28 mouse cellular contexts compared by ENCODE assay signal in genomic region chr12:85667071-85667470, GRCm38 (mm10). TPM values are rescaled to one million over a fixed set of nuclear protein-coding genes. Genes with fewer than 3 reads are reported as not detected.
"Had no signal": no experiment of that assay in that cellular context is flagged by ENCODE, and none has a peak within 500 bp of the region (broad histone marks: within the 10 kb centered on the region; RNA-seq: fewer than 3 reads in every experiment).

No protein-coding gene starts in this region.

- DNase-seq: left cerebral cortex, postnatal 4 days; liver; liver, embryonic 13.5 days; liver, postnatal 0 days; lung, adult 18-20 months; lung, adult 2 months; lung, embryonic 14.5 days; lung, postnatal 10 days; lung, postnatal 14 days; lung, postnatal 36 days; lung, postnatal 4 days; midbrain, embryonic 14.5 days had no signal

- H3K9me3 ChIP-seq: limb, embryonic 10.5 days; limb, embryonic 12.5 days; limb, embryonic 13.5 days; limb, embryonic 15.5 days; liver, embryonic 12.5 days; liver, embryonic 13.5 days; liver, embryonic 15.5 days; lung, embryonic 15.5 days; midbrain, embryonic 10.5 days; midbrain, embryonic 12.5 days; midbrain, embryonic 13.5 days; midbrain, embryonic 15.5 days; neural tube, embryonic 12.5 days had no signal

- H3K27me3 ChIP-seq: limb, embryonic 12.5 days; limb, embryonic 13.5 days; limb, embryonic 15.5 days; liver, embryonic 12.5 days; liver, embryonic 13.5 days; lung, embryonic 15.5 days; midbrain, embryonic 12.5 days; midbrain, embryonic 13.5 days; midbrain, embryonic 15.5 days; neural tube, embryonic 12.5 days had no signal

- H3K36me3 ChIP-seq: limb, embryonic 10.5 days; limb, embryonic 12.5 days; limb, embryonic 13.5 days; limb, embryonic 15.5 days; liver, embryonic 12.5 days; liver, embryonic 13.5 days; liver, embryonic 15.5 days; lung, embryonic 15.5 days; midbrain, embryonic 10.5 days; midbrain, embryonic 12.5 days; midbrain, embryonic 13.5 days; midbrain, embryonic 15.5 days; neural tube, embryonic 12.5 days had no signal

- H3K4me1 ChIP-seq: limb, embryonic 10.5 days; liver, embryonic 13.5 days; liver, embryonic 15.5 days; midbrain, embryonic 10.5 days; neural tube, embryonic 12.5 days had no signal

- H3K27ac ChIP-seq: limb, embryonic 10.5 days; limb, embryonic 12.5 days; limb, embryonic 13.5 days; limb, embryonic 15.5 days; liver, embryonic 12.5 days; liver, embryonic 13.5 days; liver, embryonic 14.5 days; liver, embryonic 15.5 days; lung, embryonic 15.5 days; macrophage; midbrain, embryonic 10.5 days; midbrain, embryonic 12.5 days; midbrain, embryonic 13.5 days; midbrain, embryonic 15.5 days; neural tube, embryonic 12.5 days had no signal

- H3K4me3 ChIP-seq: limb, embryonic 10.5 days; limb, embryonic 12.5 days; limb, embryonic 13.5 days; limb, embryonic 15.5 days; liver, embryonic 12.5 days; liver, embryonic 13.5 days; liver, embryonic 15.5 days; lung, embryonic 15.5 days; megakaryocyte, embryonic 14.5 days; midbrain, embryonic 10.5 days; midbrain, embryonic 12.5 days; midbrain, embryonic 13.5 days; midbrain, embryonic 15.5 days; myocyte; neural tube, embryonic 12.5 days had no signal

RNA-seq across cellular contexts. Expression of gene Batf, which starts 19.4 kb away (rescaled TPM):
- polyA plus RNA-seq: myocyte had no signal
